Mouse (Mus musculus) left cerebral cortex, adult 2 months (tissue): ENCODE results near the gene Sstr5. TPM values are rescaled to one million over a fixed set of nuclear protein-coding genes. Genes with fewer than 3 reads are reported as not detected.

Source experiments
- DNase-seq, 2 experiments: peaks; one replicate each; pipeline ENCODE4 v3.0.0; 2021 to 2022; ENCODE audit warnings: low spot score in 2 of 2, mixed read lengths in 1 of 2; ENCODE audit errors: extremely low spot score in 1 of 2
- H3K27ac ChIP-seq: fragments of 200-600 bp; 2 replicates; pipeline ENCODE4 v1.8.1; 2022
- H3K4me3 ChIP-seq: fragments of 200-600 bp; 2 replicates; pipeline ENCODE4 v1.8.1; 2022
- CTCF ChIP-seq: fragments of 200-600 bp; IDR thresholded peaks from 2 replicates; pipeline ENCODE4 v1.8.1; 2022; ENCODE audit warnings: antibody characterized with exemption, mild to moderate bottlenecking, moderate library complexity
- intact Hi-C: fragments of 180-260 bp; cut with DNase I; formaldehyde crosslinking; loops from one replicate; pipeline ENCODE4 v1.15.1; 2025
- total RNA-seq, 2 experiments: library from RNA; stranded (reverse); gene quantifications; 2 replicates each; pipeline ENCODE4 v1.2.3; 2021

The Sstr5 gene
- total RNA-seq, 2 experiments from 2014 or later = 0.18 to 0.21 TPM

GRCm38 (mm10) chr17:25469798-25470197, 27.3 kb downstream of the Sstr5 start:
- TF ChIP-seq CTCF = peak; percentile 86
- peak; percentile 72 to 82 for DNase-seq
- intact Hi-C loops = loop anchor here (1.0 to 5.0 kb wide), 3 partner anchors 71 to 182 kb away; no protein-coding TSS in a partner anchor
- Histone ChIP-seq H3K4me3 (no peak overlapping the region), H3K27ac (no peak overlapping the region)

DNA sequence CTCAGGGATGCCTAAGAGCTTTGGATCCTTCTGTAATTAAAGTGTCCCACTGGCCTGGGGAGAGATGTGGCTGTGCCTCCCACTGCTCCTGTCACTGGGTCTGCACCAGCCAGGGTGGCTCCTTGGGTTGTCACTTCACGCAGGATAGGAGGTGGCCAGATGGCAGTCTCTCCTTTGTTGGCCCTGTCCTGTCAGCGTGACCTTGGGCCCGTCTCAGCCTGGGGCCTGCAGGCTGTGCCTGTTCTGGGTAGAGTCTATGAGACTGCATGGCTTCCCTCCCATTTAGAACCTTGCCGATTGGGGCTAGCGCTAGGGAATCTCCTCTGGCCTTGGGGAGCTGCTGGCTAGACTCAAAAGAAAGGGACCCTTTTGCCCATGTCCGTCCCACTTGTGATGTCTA, 28.8 kb downstream of the Sstr5 start:
- intact Hi-C loops = no loop called here
- Histone ChIP-seq H3K4me3 (no peak overlapping the region), H3K27ac (no peak overlapping the region)
- DNase-seq = no peak
- TF ChIP-seq CTCF = no peak

GRCm38 (mm10) chr17:25467781-25468180, 29.3 kb downstream of the Sstr5 start:
- H3K27ac ChIP-seq = no peak overlapping the region
- TF ChIP-seq CTCF = no peak
- intact Hi-C loops = no loop called here
- H3K4me3 ChIP-seq = no peak overlapping the region
- no peak for DNase-seq

DNA sequence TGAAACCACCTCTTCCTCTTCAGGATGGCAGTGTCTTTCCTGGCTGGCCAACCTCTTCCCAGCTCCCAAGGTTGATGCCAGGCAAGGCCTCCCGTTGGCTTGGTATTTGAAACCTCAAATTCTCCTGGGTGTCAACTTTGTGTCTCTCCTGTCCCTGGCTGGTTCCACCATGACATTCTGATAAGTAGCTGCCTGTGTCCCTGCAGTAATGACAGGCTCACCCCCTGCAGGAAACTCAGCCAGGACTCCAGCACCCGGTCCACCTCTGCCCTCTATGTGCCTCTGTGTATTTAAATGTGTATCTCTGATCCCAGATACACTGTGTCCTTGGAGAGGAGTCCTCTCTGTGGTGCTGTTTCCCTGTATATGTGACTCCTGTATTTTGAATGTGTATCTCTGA, 30.8 kb downstream of the Sstr5 start:
- no peak overlapping the region for H3K27ac ChIP-seq
- no peak for TF ChIP-seq CTCF
- no peak for DNase-seq
- no peak overlapping the region for H3K4me3 ChIP-seq
- intact Hi-C loops = no loop called here

DNA sequence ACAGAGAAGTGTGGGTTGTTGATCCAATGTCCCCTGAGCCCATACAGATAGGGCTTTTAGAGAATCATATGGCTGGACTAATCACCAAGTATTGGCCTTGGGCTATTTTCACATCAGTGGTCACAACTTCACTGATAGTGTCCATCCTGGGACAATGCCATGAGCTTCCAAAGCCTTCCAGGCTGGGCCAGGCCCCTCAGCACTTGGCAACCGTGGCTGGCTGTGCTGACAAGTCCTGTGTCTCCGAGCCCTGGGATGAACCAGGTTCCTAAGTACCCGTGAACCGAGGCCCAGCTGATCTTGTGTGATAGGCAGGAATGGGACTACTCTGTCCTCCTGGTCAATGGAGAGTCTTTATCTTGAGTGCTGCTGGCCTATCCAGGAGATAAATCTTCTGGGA, 33.0 kb downstream of the Sstr5 start:
- TF ChIP-seq CTCF = no peak
- no peak for DNase-seq
- intact Hi-C loops = no loop called here
- H3K27ac ChIP-seq = no peak overlapping the region
- H3K4me3 ChIP-seq = no peak overlapping the region

GRCm38 (mm10) chr17:25463326-25463945, 33.7 kb downstream of the Sstr5 start:
- no peak overlapping the region for H3K4me3 ChIP-seq
- no peak for TF ChIP-seq CTCF
- no peak overlapping the region for H3K27ac ChIP-seq
- intact Hi-C loops = no loop called here
- no peak for DNase-seq

DNA sequence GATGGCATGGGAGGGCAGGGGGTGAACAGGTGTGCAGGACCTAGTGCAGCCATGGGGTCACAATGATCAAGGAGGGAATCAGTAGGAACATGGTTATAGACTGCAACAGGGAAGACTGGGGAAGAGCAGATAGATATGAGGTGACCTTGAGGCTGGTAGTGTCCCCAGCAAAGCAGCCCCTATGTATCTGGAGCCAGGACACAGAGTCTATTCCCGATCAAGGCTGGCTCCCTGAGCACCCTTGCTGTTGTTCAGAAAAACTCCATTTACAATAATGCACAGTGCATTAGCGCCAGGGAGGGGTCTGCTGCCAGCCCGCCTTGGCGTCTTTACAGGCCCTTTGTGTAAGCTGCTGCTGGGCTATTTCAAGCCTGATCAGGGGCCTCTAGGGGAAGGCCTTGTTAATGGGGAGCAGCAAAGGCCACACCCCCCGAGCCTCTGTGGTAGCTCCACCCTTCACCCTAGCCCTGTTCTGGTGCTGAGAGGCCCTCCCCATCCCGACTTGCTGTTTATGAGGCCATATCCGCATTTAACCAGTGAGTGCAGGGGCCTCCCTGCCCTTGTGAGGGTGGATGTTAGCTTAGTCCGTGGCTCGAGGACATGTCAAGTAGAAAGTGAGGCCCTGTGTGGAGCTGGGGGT, 34.7 kb downstream of the Sstr5 start:
- no peak for TF ChIP-seq CTCF
- H3K27ac ChIP-seq = no peak overlapping the region
- intact Hi-C loops = no loop called here
- H3K4me3 ChIP-seq = no peak overlapping the region
- no peak for DNase-seq

DNA sequence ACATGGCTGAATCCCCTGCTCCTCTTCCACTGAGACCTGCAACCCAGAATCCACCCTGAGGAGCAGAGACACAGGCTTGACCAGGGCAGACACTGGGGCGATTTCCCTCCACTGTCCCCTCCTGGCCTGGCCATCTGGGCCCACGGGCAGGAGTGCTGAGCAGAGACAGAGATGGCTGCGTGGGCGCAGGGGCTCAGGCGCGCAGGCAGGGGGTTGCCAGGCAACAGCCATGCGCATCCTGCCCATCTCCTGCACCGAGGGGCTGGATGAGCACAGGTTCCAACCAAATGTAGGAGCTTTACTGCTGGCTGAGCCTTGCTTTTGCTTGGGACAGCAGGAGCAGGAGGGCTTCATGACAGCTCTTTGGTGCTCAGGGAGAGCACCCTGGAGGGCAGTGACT, 40.5 kb downstream of the Sstr5 start:
- intact Hi-C loops = no loop called here
- H3K27ac ChIP-seq = peak overlapping the region; percentile 78
- peak; percentile 65 to 73 for DNase-seq
- no peak for TF ChIP-seq CTCF
- H3K4me3 ChIP-seq = no peak overlapping the region

DNA sequence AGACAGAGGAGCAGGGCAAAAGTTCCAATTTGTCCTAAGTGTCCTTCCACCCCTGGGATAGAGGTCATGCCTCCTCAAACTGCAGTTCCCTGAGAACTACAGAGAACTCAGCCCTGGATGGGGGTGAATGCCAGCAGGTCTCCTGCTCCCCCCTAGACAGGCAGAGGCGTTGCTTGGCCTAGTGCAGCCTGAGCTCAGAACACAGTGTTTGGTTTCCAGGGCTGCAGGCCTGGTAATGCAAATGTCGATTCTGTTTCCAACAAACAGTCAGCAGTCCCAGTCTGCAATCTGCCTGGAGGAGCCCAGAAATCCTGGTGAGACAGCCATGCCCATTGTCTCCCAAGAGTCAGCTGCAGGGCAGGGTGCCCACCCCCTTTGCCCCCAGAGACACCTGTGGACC, 42.8 kb downstream of the Sstr5 start, which contains the start of gene Tekt4:
Tekt4 (plus strand) TSS at position 344 of the 400 bp plus-strand sequence.
- no peak for TF ChIP-seq CTCF
- Histone ChIP-seq H3K27ac (no peak within 1 kb of the TSS), H3K4me3 (no peak within 1 kb of the TSS)
- DNase-seq = no peak
- intact Hi-C loops = no loop called here

DNA sequence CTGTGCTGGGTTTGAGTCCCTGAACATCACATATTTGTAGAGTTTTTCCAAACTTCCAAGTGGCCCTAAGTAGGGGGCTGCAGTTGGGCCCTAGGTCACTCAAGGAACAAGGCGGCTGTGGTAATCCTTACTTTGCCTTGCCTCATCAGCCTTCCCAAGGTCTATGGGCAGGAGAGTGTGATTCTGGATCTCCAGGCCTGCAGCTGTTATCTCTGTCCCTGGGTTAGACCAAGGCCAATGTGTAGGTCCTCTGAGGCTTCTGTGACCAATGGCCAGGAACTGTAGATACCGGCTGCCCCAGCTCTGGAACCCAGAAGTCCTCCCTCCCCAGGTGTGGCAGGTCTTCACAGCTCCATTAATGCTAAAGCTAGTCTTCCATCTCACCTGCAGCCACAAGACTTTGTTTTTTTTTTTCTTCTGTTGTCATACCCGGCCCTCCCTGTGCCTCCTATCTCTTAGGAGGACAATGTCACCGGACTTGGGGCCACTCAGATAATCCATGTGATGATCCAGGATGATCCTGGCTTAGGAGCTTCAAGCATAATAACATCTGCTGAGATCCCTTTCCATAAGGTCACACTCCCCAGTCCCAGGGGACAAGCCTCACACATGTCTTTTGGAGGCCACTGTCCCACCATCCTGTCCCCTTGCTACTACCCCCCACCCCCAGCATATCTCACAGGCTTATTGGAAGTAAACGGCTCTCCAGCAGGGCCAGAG, 44.7 kb downstream of the Sstr5 start:
- no peak overlapping the region for H3K4me3 ChIP-seq
- no peak overlapping the region for H3K27ac ChIP-seq
- no peak for TF ChIP-seq CTCF
- no peak for DNase-seq
- intact Hi-C loops = no loop called here

- DNase-seq = no peak
- H3K4me3 ChIP-seq = no peak overlapping the region
- intact Hi-C loops = no loop called here
- no peak overlapping the region for H3K27ac ChIP-seq
- TF ChIP-seq CTCF = no peak
Observed at GRCm38 (mm10) chr17:25450329-25450728, 46.8 kb downstream of the Sstr5 start.

- no peak for DNase-seq
- Histone ChIP-seq H3K4me3 (no peak overlapping the region), H3K27ac (no peak overlapping the region)
- intact Hi-C loops = no loop called here
- TF ChIP-seq CTCF = no peak
Observed at GRCm38 (mm10) chr17:25447865-25448264, 49.2 kb downstream of the Sstr5 start.
